Mouse (Mus musculus) mouse trophoblast stem cell (cell line): ENCODE results near the gene Ikzf3.

Experiments used
- in situ Hi-C, 2 experiments: fragments of 300-500 bp; cut with MseI, MboI; formaldehyde crosslinking; loops; 2 replicates in 1 of 2; 3 replicates in 1 of 2; pipeline ENCODE4 v1.15.1; 2025

Gene Ikzf3

DNA sequence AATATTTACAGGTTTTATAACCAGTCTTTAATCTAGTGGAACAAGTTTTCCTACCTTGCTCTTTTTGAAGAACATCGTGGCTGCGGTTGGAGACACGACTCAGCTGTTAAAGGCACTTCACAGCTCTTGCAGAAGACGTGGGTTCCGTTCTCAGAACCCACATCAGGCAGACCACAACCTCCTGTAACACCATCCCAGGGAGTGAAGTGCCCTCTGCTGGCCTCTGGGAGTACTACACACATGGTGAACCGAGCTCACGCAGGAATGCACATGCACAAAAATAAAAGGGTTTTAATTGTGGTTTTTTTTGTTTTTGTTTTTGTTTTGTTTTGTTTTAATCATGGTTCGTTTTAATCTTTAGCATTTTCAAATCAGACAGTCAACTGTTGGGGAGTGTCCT, 22.5 kb upstream of the Ikzf3 start:
- in situ Hi-C loops, result no loop called here

DNA sequence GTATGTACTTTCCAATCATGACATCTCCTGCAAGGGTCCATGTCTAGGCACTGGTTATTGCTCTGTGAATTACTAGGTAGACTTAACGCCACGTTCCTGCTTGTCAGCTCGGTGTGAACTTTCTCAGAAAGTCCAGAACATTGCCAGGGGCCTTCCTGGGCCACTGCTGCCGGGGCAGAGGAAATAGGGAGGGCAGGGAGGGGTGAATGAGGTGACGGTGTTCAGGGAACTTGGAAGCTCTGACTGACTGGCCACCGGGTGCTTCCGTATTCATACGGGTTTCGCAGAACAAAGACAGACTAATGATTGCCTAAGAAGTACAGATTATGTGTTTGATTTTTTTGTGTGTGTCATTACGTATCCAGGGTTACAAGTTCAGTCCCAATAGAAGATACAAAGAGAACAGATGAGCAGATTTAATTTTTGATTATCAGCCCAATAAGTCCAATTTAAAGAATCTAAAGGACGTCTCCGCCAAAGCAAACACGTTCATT, 18.1 kb upstream of the Ikzf3 start:
- in situ Hi-C loops, result no loop called here

DNA sequence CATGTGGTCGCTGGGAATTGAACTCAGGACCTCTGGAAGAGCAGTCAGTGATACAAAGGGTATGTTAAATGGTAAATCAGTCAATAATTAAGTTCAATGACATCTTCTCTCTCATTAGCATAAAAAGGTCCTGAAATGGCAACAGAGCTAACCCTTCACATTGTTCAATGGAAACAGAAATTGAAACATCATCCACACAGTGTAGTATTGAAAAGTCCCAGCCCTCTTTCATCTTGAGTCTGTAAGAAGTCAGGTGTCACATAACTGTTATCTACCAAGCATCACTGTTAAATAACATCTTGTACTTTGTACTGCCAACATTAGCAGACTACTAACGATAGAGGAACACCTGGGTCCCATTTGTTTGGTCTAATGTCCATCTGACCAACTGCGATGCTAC, 17.2 kb upstream of the Ikzf3 start:
- in situ Hi-C loops, result no loop called here

DNA sequence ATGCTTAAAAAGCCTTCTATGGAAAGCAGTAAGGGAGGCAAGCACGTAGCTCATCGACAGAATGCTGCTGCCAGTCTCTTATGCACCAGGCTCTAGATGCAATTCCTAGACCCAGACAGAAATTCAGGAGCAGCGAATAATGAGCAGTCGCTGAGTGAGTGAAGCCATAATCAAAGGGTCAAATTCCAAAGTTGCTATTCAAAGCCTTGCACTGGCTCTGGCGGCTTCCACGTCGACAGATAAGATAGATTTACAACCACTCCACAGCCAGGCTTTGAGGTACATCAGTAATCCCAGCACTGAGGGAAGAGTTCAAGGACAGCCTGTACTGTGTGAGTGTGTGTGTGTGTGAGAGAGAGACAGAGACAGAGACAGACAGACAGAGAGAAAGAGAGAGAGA, 15.1 kb upstream of the Ikzf3 start:
- in situ Hi-C loops, result no loop called here

DNA sequence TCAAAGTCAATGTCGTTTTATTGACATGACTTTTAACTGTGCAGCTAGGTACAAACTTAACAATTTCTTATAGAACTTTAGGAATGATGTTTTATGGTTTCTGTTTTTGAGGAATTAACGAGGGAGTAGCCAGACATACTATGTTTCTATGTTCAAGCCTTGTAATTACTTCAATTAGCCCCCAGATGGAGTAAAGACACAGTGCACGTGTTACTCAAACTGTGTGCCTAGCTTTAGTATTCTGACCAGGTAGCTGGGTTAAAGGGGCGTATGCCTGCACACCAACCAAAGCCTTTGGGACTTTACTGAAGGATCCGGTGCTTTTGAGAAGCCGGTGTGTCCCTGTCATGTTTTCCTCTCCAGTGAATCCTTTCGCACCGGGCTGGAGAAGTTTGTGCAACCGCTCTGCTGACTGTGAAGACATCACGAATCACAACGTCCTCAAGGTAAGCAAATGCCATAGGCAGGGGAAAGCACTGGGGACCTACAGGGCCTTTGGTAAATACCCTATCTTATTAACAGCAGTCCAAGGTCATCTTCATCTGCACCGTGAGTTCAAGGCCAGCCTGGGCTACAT, 9.4 kb upstream of the Ikzf3 start:
- in situ Hi-C loops, result loop anchor here in 1 of 2 experiments (5.0 kb wide), 1 partner anchor 37 kb away; no protein-coding TSS in a partner anchor

DNA sequence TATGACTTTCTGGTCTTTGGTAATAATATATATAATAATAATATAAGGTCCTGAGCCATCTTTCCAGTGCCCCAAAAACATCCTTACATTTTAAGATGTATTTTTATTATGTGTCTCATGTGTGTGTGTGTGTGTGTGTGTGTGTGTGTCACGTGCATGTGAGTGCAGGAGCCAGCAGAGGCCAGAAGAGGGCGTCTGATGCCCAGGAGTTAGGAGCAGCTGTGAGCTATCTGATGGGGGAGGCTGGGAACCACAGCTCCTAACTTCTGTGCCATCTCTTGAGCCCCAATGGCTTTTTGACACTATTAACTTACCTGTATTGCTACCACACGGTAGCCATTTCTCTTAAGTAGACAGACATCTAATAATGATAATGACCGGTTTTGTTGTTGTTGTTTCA, 8.1 kb upstream of the Ikzf3 start:
- in situ Hi-C loops, result no loop called here

DNA sequence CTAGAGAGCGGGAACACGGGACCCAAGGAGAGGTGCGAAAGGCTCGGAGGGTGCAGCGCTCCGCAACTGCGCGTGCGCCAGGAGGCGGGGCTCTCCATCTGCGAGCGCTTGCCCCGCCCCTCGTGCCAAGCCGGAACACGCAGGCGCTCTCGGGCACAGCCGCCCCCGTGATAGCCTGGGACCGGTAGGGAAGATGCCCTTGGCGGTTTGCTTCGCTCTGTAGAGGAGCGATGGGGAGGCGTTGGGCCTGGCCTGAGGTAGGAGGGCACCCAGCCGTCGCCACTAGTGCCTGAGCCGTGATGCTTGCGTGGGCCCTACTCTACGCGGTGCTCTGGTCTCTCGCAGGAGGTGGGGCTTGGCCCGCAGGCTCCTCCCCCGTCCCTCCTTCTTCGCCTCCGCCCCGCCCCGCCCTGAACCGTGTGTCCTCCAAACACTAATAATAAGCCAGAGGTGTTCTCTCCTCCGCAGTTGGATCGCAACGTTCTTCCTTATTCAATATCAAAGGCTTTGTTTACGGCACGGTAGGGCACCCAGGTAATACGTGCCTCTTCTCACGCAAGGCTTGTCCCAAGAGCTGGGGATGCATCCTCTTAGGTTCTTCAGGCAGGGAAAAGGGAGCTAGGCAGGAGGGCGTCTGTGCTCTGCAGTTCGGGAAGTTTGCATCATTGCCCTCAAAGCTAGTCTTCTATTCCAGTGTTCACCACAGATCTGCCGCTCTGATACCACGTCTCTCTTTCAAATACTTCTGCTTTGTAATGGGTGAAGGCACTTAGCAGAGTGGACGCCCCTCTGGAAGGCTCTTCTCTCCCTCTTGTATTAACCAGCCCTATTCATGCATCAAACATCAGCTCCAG, 5.4 kb upstream of the Ikzf3 start, which contains the start of gene Zpbp2:
Zpbp2 (plus strand) TSS at position 123 of the 854 bp plus-strand sequence.
- in situ Hi-C loops, result no loop called here

DNA sequence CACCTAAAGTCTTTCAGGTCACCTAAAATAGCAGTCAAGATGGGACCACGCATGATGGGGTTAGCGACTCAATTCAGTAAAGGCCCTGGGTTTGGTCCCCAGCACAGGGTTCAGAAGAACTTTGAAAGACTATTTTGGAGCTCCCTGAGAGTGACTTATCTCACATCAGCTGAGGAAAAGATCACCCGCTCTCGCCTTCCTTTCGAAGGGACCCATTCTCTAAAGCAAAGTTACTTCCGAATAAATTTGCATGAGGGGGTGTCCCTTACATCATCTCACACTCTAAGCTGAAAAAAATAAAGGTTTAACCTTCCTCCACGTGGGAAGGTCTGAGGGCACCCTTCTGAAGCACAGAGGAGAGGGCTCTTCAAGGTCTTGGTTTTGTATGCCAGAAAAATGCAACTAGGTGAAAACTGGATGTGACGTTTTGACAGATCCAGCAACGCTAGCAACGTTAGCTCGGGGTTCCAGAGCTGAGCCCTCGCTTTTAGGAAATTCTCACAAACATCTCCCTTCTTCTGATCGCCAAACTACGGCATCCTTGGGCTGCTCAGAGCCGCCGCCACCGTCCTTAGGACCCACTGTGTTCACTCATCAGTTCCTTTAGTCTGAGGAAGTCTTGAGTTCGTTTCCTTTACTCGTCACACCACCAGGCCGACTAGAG, 4.6 kb upstream of the Ikzf3 start:
- in situ Hi-C loops, result no loop called here

DNA sequence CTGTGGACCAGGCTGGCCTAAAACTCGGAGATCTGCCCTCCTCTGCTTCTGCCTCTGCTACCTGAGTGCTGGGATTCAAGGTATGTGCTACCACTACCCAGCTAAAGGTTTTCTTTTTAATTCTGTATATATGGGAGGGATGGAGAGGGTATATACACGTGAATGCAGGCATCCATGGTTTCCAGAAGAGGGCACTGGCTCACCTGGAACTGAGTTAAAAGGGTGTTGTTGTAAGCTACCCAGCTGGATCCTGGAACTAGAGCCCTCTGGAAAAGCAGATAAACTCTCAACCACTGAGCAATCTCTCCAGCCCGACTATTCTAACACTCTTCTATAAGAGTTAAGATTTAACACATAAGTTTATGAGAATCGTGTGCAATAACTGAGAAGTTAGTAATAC, 3.5 kb upstream of the Ikzf3 start:
- in situ Hi-C loops, result no loop called here

DNA sequence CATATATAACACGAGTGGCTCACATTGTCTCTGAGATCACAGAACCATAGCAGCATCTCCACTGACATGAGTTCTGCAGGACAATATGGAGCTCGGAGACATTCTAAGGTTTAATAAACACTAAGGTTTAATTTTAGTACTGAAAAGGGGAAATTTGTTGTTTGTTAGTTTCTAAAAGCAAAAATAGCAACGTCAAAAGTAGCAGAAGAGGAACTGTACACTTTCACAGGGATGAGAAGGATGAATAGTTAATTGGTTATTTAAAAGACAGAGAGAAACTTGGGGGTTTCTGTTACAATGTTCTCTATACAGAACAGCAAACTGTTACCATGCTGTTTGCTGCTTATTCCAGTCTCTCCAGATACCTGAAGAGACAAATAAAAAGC, 1.5 kb upstream of the Ikzf3 start:
- in situ Hi-C loops, result no loop called here

DNA sequence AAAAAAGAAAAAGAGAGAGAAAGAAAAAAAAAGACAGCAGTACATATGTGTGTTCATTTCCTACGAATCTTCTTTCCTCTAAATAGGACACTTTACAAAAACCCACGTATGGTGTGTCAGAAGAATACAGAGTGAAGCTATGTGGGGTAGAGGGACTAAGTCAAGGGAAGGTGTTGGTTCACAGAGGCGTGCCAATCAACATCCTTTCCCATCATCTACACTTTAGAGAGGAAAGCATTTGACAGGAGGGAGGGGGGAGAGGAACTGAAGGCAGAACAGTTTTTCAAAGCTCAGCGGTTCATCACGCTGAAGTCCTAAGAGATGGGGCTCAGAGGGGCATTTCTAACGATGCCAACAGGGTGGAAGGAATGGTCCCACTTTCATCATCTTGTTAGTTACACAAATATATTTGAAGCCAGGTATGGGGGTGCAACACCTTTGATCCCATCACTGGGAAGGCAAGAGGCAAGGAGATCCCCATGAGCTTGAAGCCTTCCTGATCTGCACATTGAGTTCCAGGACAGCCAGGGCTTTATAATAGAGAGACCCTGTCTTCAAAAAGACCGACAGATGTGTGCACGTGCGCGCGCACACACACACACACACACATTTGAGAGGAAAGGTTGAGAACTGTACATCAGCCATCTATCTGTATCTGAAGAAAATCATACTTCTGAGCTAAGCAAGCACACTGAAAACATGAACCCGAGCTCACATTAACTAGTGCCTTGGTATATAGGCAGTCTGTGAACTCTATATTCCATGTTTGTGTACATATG, 887 bp upstream of the Ikzf3 start:
- in situ Hi-C loops, result no loop called here

DNA sequence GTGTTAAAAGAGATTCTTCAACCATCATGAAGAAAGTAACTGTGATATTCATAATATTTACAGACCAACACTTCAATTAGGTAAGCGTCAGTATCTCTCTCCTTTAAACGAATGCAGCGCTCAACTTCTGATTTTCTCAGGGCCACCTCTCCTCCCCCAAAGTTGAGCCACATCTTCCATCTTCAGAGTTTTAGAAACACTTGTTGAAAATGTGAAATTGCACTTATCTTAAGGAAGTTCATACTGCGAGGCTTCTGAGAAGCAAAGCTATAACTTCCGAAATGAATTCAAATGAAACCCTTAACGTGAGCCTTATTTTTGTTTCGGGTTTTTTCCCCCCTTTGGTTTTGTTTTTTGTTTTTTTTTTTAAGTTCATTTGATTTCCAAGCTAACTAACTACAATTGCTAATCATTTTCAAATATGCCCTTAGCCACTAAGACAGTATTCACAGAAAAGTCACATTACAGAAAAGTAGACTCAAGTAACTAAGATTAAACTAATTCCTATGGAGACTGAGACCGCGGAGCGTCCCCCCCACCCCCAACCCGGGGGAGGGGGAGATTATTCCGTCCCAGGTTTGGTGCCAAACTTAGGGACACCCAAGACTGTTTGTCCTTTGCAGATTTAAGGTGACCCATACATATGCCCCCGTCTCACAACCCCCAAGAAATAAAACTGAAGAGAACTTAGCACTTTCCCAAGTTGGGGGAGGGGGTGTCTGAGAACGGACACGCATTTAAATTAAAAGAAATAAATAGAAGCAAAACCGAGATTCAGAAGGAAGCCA, 747 bp downstream of the Ikzf3 start:
- in situ Hi-C loops, result no loop called here

DNA sequence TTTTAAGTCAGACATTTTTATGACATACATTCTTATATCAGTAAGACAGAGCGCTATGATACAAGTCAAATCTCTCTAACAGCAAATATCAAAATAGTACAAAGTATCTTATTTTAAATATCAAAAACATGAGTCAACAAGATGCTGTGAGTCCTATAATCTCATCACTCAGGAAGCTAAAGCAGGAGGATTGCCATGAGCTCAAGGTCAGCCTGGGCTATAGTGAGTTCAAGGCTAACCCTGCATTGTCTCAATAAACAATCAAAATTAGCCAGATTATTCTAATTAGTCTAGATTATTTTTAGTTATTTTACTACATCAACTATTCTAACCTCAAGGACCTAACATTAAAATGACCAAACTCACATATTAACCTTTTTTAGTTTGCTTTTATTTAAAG, 2.4 kb downstream of the Ikzf3 start:
- in situ Hi-C loops, result no loop called here

DNA sequence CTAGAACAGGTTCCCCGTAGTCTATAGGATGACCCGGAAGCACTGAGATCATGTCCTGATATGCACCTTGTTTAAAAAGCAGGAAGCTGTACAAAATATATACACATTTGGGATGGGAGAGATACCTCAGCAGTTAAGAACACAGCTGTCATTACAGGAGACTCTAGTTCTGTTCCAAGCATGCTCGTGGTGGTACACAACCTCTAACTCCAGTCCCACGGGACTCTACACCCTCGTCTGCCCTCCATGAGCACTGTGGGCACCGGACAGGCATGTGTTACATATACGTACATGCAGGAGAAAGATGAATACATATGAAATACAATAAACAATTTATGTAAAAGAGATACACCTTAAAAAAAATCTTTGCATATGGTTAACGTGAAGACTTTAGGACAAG, 3.3 kb downstream of the Ikzf3 start:
- in situ Hi-C loops, result no loop called here

DNA sequence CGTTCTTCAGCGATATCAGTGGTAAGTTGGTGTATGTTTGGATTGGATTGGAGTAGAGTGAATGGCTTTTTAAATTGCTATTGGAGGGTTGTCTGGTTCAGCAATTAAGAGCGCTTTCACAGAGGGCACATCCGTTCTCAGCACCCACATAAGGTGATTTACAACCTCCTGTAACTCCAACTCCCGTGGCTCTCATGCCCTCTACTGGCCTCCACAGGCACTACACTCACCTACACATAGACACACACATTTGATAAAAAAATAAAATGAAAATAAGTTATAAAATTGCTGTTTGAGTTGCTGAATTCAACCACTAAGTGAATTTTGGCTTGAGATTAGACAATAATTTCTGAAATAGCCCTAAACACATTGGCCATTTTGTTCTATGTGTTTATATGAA, 5.5 kb downstream of the Ikzf3 start:
- in situ Hi-C loops, result no loop called here

DNA sequence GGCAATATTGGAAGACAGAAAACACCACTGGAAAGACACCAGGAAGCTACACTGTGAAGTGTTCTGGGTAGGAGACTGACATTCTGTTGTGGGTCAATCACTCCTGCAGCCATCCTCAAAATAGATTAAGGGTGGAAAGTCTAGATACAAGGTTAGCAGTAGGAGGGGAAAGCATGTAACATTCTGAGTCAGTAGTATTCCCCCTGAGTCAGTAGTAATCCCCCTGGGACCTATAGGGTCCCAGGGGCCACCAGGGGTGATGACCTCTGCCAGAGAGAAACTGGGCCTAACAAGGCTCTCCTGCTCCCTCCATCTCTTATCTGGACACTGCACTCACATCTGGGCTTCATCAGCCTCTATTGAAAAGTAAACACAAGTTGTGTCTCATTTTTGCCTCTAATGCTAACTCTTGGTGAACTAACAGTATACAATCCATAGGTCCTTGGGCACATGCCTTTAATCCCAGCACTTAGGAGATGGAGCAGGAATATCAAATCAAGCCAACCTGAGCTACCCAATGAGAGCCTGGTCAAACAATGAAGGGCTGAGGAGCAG, 8.3 kb downstream of the Ikzf3 start:
- in situ Hi-C loops, result no loop called here

DNA sequence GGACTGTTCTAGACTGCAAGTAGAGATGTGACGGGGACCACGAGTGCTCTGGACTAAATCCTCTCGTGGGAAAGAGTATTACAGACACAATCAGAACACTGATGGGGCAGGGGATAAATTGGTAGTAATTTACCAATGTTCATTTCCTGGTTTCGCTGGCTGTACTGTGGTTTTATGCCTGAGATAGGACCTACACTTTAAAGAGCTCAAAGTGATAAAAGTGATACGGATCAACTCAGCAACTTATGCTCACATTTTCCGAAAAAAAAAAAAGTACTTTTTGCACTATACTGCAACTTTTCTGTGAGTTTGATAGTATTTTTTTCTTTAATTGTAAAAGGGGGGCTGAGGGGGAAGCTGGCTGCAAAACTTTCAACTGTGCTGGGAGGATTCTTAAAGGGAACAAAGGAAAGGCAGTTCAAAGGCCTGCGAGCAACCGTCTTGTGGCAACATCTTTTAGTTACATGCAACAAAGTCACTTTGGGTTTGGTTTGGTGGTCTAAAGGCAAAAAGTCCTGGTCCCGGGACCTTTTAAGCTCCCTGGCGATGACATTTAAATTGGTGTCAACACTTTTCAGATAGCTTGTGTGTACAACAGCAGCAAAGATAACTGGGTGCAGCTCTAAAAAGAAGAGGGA, 18.9 kb downstream of the Ikzf3 start:
- in situ Hi-C loops, result no loop called here

DNA sequence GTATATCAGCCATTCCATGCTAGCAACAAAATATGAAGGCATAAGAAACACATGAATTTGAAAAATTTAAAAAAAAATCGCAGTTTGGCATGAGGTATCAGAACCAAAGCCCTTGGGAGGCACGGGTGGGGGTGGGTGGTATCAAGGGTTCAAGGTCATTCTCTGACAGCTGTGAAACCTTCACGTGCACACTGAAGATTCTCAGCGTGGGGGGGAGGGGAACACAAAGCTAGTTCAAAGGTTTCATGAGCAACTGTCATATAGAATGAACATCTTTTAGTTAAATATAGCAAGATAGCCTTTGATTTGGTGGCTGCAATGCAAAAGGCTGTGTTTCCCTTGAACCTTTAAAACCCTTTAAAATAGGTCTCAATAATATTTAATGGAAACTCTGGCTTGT, 20.7 kb downstream of the Ikzf3 start:
- in situ Hi-C loops, result no loop called here

DNA sequence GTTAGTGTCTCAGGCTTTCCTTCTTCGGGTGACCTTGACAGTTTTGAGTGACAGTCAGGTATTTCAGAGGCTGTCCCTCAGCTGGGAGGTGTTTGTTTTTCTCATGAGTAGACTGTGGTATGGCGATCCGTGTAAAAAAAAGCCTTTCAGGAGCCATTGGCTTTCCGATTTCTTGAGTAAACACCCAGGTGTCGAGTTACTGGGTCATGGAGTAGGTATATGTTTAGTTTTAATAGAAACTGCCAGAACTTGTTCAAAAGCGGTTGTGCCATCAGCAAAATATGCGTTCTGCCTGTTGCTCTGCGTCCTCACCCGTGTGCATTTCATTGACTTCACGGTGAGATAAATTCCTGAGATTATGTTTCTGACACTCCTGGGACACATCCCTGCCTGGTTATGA, 25.4 kb downstream of the Ikzf3 start:
- in situ Hi-C loops, result no loop called here

DNA sequence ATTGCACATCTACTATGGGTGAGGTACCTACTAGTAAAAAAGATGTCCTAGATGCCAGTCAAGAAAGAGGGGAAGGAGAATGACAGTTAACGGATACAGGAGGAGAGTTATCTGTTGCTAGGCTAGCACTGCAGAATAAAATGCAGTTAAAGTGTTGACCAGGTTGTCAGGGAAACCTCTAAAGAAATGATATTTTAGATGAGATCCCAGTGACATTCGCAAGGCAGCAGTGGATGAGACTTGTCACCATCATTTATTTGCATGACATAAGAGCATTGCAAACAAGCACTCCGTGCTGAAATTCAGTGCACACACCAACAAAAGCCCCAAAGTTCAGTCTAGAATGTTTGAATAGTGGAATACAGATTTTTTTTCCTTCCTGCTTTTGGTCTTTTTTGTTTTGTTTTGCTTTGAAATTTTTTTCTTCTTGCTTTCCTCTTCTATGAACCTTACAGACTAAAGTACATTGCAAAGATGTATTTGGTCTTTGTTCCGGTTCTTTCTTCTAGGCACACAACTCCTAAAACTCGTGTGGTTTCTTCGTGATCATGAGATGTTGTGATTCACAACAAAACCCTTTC, 32.4 kb downstream of the Ikzf3 start:
- in situ Hi-C loops, result no loop called here
